Mouse (Mus musculus) megakaryocyte, embryonic 14.5 days (primary cell): ENCODE measurements at regions not wholly inside any gene's neighbourhood (a gene's known extent, or its start where the extent isn't known, plus 50 kb on each side); places are given as distances from the start of the nearest gene placed in this dataset.

Experiments
- FLI1 ChIP-seq: IDR thresholded peaks from 2 replicates; pipeline ENCODE4 v1.6.1; 2012; ENCODE audit warnings: low read length, inconsistent platforms, mixed read lengths
- GATA1 ChIP-seq: IDR thresholded peaks from 3 replicates; pipeline ENCODE4 v1.6.1; 2012; ENCODE audit warnings: mixed read lengths, low read length, inconsistent platforms, borderline replicate concordance

GRCm38 (mm10) chr2:132449347-132449746 lies 64.1 kb upstream of the Prokr2 start:
- TF ChIP-seq GATA1, result no peak
- no peak for TF ChIP-seq FLI1
